Mouse (Mus musculus) heart, adult 2 months (tissue): Measurements from ENCODE around the gene Gnb5.

Experiments
- CTCF ChIP-seq: fragments of 200-600 bp; IDR thresholded peaks from 2 replicates; pipeline ENCODE4 v1.8.1; 2022; ENCODE audit warnings: antibody characterized with exemption, mild to moderate bottlenecking, moderate library complexity
- EP300 ChIP-seq: fragments of 200-500 bp; IDR thresholded peaks from 2 replicates; pipeline ENCODE4 v1.6.1; 2011; ENCODE audit warnings: low read depth, low read length, control low read depth; ENCODE audit not compliant: insufficient read depth

DNA sequence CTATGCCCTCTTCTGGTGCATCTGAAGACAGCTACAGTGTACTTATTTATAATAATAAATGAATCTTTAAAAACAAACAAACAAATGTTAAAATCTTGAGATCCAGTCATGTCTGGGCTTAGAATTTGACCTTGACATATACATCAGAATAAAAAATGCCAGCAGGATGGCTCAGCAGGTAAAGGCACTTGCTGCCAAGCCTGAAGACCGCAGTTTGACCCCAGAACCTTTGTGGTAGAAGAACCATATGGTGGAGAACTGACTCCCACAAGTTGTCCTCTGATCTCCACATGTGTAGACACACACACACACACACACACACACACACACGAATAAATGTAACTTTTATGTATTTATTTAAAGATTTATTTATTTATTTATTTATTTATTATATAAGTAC, 3.1 kb upstream of the Gnb5 start:
- no peak for TF ChIP-seq CTCF
- no peak for TF ChIP-seq EP300
